Mouse (Mus musculus): ENCODE measurements around the gene Xrra1. TPM values are rescaled to one million over a fixed set of nuclear protein-coding genes. Genes with fewer than 3 reads are reported as not detected.
"Not testable (repeated sequence)": the region's sequence is repeated elsewhere in the genome, so short reads cannot be mapped to it uniquely, and the experiment has no call there.

The Xrra1 gene
- 0.04 and 0.07 TPM in 2 replicates for polyA plus RNA-seq (2015; fragmentation: Nextera tagmentation; extraction: Ambion mirVana)

DNA sequence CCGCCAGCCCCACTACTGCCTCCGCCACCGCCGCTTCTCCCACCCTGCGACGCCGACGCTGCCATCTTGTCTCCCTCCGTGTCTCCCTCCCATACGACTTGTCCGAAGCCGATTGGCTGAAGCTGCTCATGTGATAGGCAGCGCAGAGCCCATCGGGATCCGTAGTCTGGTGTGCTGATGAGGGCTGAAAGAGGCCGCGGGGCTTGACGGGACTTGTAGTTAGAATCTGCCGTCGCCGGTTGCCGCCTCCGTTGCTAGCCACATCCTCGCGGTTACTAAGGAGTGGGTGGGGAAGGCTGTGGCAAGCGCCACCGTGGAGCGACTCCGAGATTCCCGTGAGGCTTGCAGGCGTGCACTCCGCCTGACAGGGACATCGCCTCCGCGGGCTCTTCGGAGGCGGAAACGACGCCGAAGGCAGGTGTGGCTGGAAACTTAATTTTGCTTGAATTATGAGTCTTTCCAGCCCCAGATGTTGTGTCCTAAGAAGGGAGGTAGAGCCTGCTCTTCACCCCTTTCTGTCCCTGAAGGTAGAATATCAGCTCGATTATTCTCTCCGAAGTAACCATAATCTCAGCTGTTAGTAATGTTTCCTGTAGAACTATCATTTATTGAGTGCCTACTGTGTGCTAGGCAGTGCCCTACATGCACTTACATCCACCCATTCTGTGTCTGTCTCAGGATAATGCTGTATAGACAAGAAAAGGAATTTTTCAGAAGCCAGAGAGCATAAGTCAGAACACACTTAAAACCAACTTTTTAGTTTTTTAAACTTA lies at the start of gene Xrra1:
Gene Xrra1 (plus strand): TSS at position 304 of the 773 bp plus-strand sequence.
- H3K27me3 ChIP-seq (ENCODE audit: insufficient read depth, low read length), result no peaks in the 10 kb centered on the region
- ATAC-seq, result peak; percentile 99
- TF ChIP-seq EP300 (IDR thresholded peaks at IDR 0.05; ENCODE audit: low read depth) (no peak), CTCF (IDR thresholded peaks at IDR 0.05; ENCODE audit: low read depth) (no peak)
- WGBS (ENCODE audit: insufficient replicate concordance), result under 1% methylated on average over 41 of the region's 42 CpGs
- peaks cover 5% of the 10 kb centered on the region for H3K36me3 ChIP-seq (replicated peaks; ENCODE audit: insufficient read depth, low read length)
- peak within 1 kb of the TSS; percentile 81 for H3K9ac ChIP-seq (replicated peaks)
- peaks cover 25% of the 10 kb centered on the region for H3K4me1 ChIP-seq (ENCODE audit: insufficient read depth)
- DNase-seq, result peak; percentile 96
- H3K9me3 ChIP-seq (ENCODE audit: low read length), result no peaks in the 10 kb centered on the region
- H3K4me2 ChIP-seq (ENCODE audit: low read depth, low read length), result peak within 1 kb of the TSS; percentile 72
- H3K4me3 ChIP-seq (ENCODE audit: low read depth, low read length), result peak within 1 kb of the TSS; percentile 77
- H3K27ac ChIP-seq (ENCODE audit: low read depth), result peak within 1 kb of the TSS; percentile 52

GRCm38 (mm10) chr7:99810814-99811213 lies 48.1 kb upstream of the Xrra1 start:
- H3K4me1 ChIP-seq (ENCODE audit: insufficient read depth), result no peaks in the 10 kb centered on the region
- TF ChIP-seq EP300 (IDR thresholded peaks at IDR 0.05; ENCODE audit: low read depth) (no peak), CTCF (IDR thresholded peaks at IDR 0.05; ENCODE audit: low read depth) (no peak)
- H3K9me3 ChIP-seq (ENCODE audit: low read length), result no peaks in the 10 kb centered on the region
- H3K4me2 ChIP-seq (ENCODE audit: low read depth, low read length), result no peak overlapping the region
- peaks cover 17% of the 10 kb centered on the region; the same call in 1 of the 2 replicates for H3K36me3 ChIP-seq (replicated peaks; ENCODE audit: insufficient read depth, low read length)
- no peak overlapping the region for H3K27ac ChIP-seq (ENCODE audit: low read depth)
- ATAC-seq (no peak), DNase-seq (no peak)
- 87% methylated on average over 2 of the region's 2 CpGs for WGBS (ENCODE audit: insufficient replicate concordance)
- no peaks in the 10 kb centered on the region for H3K27me3 ChIP-seq (ENCODE audit: insufficient read depth, low read length)
- no peak overlapping the region for H3K9ac ChIP-seq (replicated peaks)
- H3K4me3 ChIP-seq (ENCODE audit: low read depth, low read length), result no peak overlapping the region

DNA sequence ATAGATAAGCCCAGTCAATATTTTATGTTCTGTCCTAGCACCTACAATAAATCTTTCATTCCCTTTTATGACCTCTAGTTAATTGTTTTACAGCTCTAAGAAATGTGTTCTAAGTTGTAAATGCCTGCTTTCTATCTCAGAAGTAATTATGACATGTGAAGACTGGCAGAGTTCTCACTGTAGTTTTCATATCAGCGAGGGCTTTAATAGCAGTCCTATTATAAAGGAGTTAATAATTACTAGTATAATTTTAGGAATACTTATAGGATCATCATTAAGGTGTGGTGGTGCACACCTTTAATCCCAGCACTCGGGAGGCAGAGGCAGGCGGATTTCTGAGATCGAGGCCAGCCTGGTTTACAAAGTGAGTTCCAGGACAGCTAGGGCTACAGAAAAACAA lies 47.3 kb upstream of the Xrra1 start:
- no peak for DNase-seq
- H3K36me3 ChIP-seq (replicated peaks; ENCODE audit: insufficient read depth, low read length), result peaks cover 17% of the 10 kb centered on the region; the same call in 1 of the 2 replicates

DNA sequence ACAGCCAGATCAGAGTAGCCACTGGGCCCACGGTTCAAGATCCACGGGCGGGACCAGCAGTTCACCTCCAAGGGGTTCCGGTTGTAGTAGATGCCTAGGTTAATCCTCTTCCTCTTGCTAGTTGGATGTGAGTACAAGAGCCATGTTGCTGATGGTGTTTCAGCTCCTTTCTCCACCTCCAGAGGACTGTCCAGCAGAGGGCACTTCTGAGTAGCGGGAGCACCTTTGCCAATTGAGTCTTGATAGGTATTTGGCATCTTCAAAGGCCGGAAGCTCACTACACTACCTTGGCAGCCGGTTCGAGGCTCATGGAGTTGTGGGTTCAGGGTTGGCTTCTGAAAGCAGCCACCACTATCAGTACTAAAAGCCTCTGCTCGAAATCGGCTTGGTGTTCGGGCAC lies 45.5 kb upstream of the Xrra1 start:
- Histone ChIP-seq H3K4me3 (ENCODE audit: low read depth, low read length) (no peak overlapping the region), H3K9me3 (ENCODE audit: low read length) (no peaks in the 10 kb centered on the region), H3K27me3 (ENCODE audit: insufficient read depth, low read length) (no peaks in the 10 kb centered on the region), H3K4me2 (ENCODE audit: low read depth, low read length) (no peak overlapping the region), H3K27ac (ENCODE audit: low read depth) (no peak overlapping the region), H3K36me3 (replicated peaks; ENCODE audit: insufficient read depth, low read length) (peaks cover 17% of the 10 kb centered on the region; the same call in 1 of the 2 replicates), H3K9ac (replicated peaks) (no peak overlapping the region), H3K4me1 (ENCODE audit: insufficient read depth) (peaks cover 5% of the 10 kb centered on the region)
- TF ChIP-seq EP300 (IDR thresholded peaks at IDR 0.05; ENCODE audit: low read depth), result no peak
- TF ChIP-seq CTCF (IDR thresholded peaks at IDR 0.05; ENCODE audit: low read depth), result peak; percentile 84
- ATAC-seq (no peak), DNase-seq (peak; percentile 65)
- WGBS (ENCODE audit: insufficient replicate concordance), result 93% methylated on average over 11 of the region's 11 CpGs

More for the DNA sequence above, 47.3 kb upstream of the Xrra1 start:
- Histone ChIP-seq H3K4me2 (ENCODE audit: low read depth, low read length) (no peak overlapping the region), H3K9ac (replicated peaks) (no peak overlapping the region), H3K4me3 (ENCODE audit: low read depth, low read length) (no peak overlapping the region), H3K27me3 (ENCODE audit: insufficient read depth, low read length) (no peaks in the 10 kb centered on the region), H3K9me3 (ENCODE audit: low read length) (no peaks in the 10 kb centered on the region), H3K27ac (ENCODE audit: low read depth) (no peak overlapping the region), H3K4me1 (ENCODE audit: insufficient read depth) (no peaks in the 10 kb centered on the region)
- ATAC-seq, result no peak
- WGBS (ENCODE audit: insufficient replicate concordance), result 88% methylated on average over 4 of the region's 4 CpGs
- TF ChIP-seq CTCF (IDR thresholded peaks at IDR 0.05; ENCODE audit: low read depth) (no peak), EP300 (IDR thresholded peaks at IDR 0.05; ENCODE audit: low read depth) (no peak)

- WGBS (ENCODE audit: insufficient replicate concordance), result 32% methylated on average over 9 of the region's 9 CpGs
- H3K4me2 ChIP-seq (ENCODE audit: low read depth, low read length), result peak overlapping the region; percentile 32
These were observed 40.7 kb upstream of the Xrra1 start for GRCm38 (mm10) chr7:99818181-99818725.

GRCm38 (mm10) chr7:99821953-99822352 lies 37.0 kb upstream of the Xrra1 start:
- Histone ChIP-seq H3K4me3 (ENCODE audit: low read depth, low read length) (no peak overlapping the region), H3K27ac (ENCODE audit: low read depth) (peak overlapping the region; percentile 61)

More at GRCm38 (mm10) chr7:99818181-99818725, 40.7 kb upstream of the Xrra1 start:
- Histone ChIP-seq H3K36me3 (replicated peaks; ENCODE audit: insufficient read depth, low read length) (peaks cover 22% of the 10 kb centered on the region; the same call in 1 of the 2 replicates), H3K4me1 (ENCODE audit: insufficient read depth) (peaks cover 15% of the 10 kb centered on the region), H3K27ac (ENCODE audit: low read depth) (peak overlapping the region; percentile 57; the same call in 1 of the 2 replicates), H3K9ac (replicated peaks) (0 out of 2 replicates have a peak overlapping the region, but pooled peaks have one; percentile 26)
- not testable (repeated sequence) for ATAC-seq; DNase-seq; H3K27me3 ChIP-seq (ENCODE audit: insufficient read depth, low read length); H3K4me3 ChIP-seq (ENCODE audit: low read depth, low read length); H3K9me3 ChIP-seq (ENCODE audit: low read length)

More at GRCm38 (mm10) chr7:99821953-99822352, 37.0 kb upstream of the Xrra1 start:
- TF ChIP-seq EP300 (IDR thresholded peaks at IDR 0.05; ENCODE audit: low read depth), result no peak
- TF ChIP-seq CTCF (IDR thresholded peaks at IDR 0.05; ENCODE audit: low read depth), result no peak
- H3K36me3 ChIP-seq (replicated peaks; ENCODE audit: insufficient read depth, low read length), result peaks cover 15% of the 10 kb centered on the region; the same call in 1 of the 2 replicates
- ATAC-seq, result peak; percentile 54
- H3K27me3 ChIP-seq (ENCODE audit: insufficient read depth, low read length), result no peaks in the 10 kb centered on the region
- no peak for DNase-seq
- H3K4me2 ChIP-seq (ENCODE audit: low read depth, low read length), result peak overlapping the region; percentile 58
- no peak overlapping the region for H3K9ac ChIP-seq (replicated peaks)
- peaks cover 24% of the 10 kb centered on the region for H3K4me1 ChIP-seq (ENCODE audit: insufficient read depth)
- 57% methylated on average over 2 of the region's 2 CpGs for WGBS (ENCODE audit: insufficient replicate concordance)
- no peaks in the 10 kb centered on the region for H3K9me3 ChIP-seq (ENCODE audit: low read length)
